Mouse (Mus musculus) heart, adult 11 months (tissue): Measurements from ENCODE around the gene Edc3.

Experiments
- DNase-seq: peaks from one replicate; pipeline ENCODE4 v3.0.0; 2022

Edc3 gene

DNA sequence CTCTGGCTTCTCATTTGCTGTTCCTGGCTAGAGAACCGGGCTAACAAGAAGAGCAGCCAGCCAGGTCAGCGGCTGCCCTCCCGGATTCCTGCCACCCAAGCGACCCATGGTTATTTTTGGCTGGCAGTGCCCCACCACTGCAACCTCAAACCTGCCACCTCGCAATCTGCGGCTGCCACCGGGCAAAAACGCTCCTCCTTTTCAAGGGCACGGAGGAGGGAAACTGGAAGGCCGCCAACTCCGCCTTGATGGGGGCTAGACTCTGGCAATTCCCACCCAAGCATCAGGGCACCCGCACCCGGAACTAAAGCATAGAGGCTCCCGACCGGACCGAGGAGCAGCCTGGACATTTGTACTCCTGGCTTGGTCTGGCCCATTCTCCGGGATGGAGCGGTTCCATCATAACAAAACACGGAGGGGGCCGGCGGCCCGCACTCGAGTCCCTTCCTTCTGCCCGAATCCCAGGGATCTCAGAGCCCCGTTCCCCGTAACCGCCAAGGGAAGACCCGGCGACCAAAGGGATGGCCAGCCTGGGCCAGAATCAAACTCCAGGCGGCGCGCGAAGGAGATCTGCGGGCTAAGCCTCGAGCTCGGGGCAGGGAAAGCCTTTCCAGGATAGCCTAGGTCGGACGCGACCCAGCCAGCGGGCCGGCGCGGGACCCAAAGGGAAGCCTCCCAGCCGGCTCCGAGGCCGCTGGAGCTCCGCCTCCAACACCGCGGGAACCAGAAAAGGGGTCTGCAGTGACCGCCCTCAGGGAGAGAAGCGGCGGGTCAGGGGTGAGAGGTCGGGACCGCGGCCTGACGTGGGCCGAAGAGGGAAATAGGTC lies 56.0 kb downstream of the Edc3 start:
- DNase-seq = peak; percentile 98

DNA sequence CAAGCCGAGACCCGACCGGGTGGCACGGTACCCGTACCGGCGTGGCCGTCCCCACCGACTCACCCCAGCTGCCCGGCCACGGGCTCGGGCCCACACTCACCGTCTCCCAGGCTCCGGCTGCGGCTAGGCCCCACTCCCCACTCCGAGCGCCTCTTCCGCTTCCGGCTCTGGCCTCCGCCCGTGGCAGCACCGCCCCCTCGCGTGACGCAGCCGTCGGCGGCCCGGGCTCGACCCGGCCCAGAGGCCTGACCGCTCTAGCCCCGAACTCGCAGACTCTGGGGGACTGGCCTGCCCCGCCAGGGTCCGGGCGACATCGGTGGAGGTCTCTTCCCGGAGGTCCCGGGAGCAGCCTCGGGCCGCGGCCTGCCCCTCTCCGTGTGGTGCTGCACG lies 56.6 kb downstream of the Edc3 start:
- peak; percentile 100 for DNase-seq

DNA sequence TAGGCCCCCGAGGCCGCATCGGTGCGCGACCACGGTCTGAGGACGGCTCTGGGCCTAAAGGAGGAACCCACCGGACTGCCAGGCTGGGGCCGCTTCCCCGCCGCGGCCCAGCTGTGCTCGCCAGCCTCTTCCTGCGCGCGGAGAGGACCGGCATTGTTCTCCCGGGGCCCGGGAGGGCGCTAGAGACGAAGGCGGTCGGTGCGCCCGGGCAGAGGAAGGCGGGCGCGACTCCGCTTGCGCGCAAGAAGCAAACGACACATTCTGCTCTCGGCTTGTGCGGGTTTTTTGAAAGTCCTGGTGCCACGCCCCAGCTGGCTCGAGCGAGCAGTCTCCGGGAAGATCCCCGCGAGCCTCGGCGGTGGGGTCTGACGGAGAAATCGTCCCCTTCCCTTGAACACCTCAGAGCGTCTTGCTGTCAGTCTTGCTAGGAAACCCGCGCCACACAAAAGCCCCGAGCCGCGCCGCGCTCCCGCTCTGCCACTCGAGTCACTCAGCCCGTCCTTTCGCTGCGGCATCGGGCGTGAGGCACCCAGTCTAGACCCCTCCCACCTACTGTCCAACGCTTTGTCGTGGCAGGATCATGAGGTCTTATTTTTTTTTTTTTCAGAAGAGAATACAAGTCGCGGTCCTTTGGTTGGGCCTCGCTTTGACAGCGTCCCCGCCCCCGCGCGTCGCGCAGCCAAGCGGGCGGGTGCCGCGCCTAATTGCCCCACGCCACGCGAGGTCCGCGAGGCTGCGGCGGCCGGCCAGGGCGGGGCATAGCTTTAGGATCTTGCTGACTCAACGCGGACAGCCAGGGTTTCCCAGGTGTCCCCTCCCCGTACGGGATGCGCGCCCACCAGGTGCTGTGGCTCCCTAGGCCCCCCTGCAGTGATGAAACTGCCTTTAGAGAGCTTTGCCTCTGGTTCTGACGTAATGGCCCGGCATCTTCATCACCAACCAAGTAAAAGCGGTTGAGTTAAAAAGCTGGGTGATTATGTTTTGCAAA lies 57.3 kb downstream of the Edc3 start, which contains the start of gene Clk3:
Gene Clk3, minus strand, starts transcription at position 497 of the 988 bp plus-strand sequence.
- DNase-seq = peak; percentile 98

DNA sequence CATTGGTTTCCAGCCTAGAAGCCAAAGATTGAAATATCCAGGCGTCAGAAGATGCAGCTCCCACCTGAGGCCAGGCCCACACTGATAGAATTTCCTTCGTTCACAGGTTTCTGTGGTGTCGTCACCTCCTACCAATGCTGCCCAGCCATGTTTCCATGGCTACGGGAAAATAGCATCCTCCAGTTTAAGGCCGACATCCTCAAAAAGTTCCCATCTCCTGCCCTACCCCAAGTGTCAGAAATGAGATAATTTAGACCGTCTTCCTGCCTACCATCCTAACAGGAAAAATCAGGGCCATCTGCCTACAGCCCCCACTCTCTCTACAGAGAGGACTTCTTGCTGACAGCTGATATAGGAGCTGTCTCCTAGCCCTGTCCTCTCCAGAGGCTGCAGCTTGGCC lies 58.1 kb downstream of the Edc3 start:
- DNase-seq = no peak

DNA sequence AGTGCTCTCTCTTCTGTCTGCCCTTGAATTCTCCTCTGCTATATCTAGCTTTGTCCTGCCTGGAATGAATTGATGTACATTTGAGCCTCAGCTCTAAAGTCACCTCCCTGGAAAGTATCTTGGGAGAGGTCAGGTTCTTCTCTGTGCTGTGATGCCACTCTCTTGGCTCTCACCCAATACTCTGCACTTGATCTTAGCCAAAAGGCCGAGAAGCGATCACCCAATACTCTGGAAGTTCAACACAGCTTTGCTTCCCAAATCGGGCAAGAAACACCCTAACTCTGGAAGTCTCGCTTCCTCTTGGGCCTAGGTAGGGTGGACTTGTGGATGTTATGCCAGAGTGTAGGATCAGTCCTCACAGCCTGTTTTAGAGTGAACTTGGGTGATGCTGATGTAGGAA lies 58.9 kb downstream of the Edc3 start:
- no peak for DNase-seq

DNA sequence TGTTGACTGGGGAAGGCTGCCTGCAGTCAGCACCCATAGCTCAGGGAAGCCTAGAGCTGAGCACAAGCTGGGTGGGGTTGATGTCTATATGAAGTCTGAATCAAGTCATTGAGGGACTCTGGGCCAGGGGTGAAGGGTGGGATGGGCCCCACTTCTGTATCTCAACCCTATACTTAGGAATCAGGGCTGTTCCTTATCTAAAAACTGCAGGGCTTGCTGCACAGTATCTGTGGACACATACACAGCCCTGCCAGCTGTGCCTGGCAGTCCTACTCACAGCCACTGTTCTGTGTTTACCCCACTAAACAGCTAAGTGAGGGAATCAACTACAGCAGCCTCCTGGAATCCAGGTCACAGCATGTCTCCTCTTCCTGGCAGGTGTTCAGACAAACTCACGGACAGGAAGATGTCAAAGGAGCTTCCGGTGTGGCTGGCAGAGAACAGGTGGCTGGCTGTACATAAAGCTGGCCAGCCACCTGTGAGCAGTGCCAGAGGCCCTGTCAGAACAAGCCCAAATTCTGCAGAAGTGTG lies 61.3 kb downstream of the Edc3 start:
- no peak for DNase-seq

DNA sequence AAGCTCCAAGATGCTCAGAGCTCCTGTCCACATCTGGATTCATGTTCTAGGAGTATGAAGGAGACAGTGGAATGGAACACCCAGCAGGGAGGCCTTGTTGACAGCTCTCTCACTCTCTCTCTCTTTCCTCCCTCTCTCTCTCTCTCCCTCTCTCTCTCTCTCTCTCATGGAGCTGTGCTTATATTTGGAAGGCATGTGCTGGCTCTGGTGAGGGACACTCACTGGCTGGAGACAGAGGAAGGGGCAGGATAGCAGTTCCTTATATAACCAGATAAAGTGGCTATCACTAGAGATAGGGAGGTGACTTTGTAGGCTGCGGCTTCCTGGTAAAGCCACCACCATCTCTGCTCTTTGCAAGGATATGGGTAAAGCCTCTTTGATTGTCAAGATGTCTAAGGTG lies 61.9 kb downstream of the Edc3 start:
- DNase-seq = no peak

DNA sequence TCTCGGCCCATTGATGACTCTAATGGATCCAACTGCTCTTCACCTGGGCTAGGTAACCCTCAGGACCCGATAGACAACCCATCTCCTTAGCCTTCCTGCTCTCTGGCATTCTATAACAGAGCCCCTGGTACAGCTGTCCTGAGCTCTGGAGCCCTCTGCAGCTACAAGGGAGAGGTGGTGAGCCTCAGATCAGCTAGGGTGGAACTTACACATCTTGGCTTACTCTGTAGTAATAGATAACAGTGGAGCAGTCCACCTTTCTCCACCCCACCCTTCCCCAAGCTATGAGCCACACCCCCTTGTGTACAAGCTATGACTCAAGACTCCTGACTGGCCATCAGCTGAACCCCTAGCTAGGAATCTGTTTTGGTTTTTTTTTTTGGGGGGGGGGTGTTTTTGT lies 62.5 kb downstream of the Edc3 start:
- DNase-seq = no peak

DNA sequence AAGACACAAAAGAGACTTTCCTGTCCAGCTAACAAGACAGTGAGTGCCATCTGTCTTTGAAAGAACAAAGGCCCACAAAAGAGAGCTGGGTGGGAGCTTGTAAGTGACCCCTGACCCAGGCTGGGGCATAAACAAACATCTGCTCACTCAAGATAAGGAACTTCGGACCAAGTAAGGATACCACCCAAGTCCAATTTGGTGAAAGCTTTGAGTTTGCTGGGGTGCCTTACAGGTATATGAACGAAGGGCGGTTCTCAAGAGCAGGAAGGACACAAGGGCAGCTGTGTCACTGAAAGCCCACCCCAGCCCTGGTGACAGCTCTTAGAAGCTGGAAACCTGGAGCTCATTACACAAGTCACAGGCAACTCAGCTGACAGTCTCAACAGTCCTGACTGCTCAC lies 65.4 kb downstream of the Edc3 start:
- DNase-seq = no peak

DNA sequence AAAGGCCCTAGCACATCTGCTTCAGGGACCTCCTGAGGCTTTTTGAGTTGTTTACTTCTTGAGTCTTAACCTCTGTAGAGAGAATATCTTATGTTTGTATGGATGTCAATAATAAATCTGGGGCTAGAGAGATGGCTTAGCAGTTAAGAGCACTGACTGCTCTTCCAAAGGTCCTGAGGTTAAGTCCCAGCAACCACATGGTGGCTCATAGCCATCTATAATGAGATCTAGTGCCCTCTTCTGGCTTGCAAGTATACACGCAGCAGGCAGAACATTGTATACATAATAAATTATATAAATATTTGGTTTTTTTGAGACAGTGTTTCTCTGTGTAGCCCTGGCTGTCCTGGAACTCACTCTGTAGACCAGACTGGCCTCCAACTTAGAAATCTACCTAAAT lies 65.8 kb downstream of the Edc3 start:
- DNase-seq = no peak

DNA sequence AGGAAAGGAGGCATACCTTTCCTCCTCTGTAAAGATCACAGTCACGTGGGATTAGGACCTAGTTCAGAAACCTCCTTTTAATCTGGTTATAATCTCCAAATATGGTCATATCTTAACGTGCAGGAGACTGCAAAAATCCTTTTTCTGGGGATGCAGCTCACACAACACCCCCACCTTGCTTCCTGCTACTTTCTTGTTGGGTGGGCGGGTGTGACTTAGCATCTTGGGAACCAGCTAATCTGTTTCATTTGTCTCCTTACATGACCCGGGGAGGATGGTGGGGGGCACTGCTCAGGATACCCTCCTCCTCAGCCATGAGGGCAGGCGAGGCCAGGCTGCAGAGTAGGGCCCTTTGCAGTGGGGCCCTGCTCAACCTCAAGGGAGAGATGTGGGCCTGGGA lies 66.7 kb downstream of the Edc3 start:
- peak; percentile 85 for DNase-seq

DNA sequence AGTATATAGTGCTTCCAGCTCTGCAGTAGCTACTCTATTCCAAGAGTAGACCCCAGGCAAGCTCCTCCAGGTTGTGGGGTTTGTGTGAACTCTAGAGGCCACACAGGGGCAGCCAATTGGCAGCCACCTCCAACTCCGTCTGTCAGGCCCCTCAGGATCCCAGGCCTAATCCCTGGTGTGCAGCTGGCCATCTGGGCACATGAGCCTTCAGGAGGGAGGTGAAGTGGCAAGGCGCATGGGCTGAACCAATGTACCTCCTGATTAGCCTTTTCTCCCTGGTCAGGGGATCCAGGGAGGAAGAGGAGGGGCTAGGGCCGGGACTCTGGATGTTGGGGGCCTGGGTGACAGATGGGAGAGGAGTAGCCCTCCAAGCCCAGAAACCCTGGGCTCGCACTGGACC lies 67.4 kb downstream of the Edc3 start:
- DNase-seq = peak; percentile 81

DNA sequence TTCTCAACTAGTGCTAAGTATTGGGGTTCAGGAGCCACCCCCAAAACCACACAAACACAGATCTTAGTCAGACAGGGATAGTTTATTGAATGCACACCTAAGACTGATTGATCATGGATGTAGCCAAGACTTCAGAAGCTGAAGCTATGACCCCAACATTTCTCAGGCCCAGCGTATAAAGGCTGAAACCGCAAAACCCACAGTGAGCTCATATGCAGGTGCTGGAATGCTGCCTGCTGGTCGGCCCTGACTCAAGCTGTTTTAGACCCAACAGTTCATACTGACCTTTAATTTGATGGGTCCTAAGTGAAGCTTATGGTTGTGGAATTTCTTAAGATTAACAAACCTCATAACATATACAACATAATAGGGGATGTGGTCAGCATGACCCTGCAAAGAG lies 74.3 kb downstream of the Edc3 start:
- DNase-seq = no peak

DNA sequence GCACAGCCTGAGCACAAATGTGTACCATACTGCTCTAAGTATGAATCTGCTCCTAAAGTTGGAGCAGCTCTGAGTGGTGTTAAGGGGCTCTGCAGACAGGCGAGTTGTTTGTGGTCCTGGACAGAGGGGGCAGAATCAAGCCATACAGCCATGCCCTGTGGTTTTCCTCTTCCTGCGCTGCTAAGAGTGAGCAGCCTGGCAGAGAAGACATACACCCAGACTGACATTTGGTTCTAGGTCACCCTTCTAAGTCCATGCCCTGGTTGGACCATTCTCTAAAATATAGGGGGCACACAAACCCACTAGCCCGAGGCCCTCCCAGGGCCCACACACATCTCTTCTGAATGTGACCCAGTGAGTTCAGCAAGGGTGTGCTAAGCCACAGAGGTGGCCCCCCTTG lies 81.4 kb downstream of the Edc3 start:
- no peak for DNase-seq

DNA sequence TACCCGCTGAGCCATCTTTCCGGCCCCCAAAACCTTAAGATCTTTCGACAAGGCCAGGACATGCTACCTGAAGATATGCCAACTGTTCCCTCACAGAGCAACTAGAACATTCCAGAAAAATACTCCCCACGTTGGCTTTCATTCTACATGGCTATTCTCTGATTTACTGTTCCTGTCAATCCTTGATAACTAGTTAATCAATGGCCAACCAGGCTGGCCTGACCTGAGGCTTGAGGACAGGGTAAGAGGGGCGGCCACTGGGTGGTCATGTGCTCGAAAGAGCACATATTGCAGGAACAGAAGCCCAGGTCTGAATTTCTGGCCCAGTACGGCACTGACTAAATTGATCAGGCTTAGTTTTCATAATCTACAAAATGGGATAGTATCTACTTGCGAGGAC lies 89.1 kb downstream of the Edc3 start:
- no peak for DNase-seq

DNA sequence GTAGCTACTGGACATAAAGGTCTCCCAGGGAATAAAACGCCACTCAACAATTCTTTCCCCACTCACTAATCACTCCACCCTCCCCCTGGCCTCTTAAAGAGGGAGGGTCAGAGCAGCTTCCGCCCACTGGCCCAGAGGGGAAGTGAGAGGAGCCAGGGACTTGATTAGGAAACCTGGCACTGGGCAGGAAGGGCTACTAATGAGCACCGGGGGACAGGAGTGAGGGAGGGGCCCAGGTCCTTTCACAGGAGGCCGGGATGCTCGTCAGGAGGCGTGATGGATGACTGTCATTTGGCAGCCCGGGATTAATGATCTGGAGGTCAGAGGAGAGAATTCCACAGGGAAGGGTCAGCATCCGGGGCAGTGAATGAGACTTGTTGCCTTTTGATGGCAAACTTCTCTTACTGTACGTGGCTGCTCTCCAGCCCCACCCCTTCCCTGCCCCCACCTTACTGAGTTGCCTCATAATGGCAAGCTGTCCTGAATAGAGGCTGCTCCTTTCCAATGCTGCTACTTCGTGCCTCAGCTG lies 90.4 kb downstream of the Edc3 start:
- DNase-seq = peak; percentile 98

DNA sequence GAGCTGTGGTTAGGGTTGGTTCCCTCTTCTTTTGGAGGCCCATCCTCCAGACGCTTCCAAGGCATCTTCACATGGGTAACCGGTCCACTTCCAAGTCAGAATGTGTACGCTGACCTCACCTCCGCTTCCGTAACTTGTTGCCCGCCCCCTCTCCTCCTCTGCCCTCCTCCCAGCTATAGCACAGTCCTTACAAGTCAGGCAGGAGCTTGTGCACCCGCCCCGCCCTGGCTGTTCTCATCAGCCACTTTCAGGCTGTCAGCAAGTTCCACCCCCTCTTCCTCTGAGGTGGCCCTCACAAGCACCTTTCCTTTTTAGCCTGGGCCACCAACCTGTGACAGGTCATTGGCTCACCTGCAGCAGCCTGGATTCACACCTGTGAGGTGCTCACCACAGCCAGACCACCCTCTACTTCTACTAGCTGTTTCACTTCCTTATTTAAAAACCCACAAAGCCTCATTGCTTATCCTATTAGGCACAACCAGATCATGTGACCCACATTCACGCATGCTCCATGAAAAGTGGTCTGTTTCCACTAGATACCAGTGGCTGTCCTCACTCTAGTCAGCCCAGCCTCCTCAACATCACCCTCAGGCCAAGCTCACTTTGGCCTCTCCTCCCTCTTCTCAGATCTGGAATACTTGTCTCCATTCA lies 92.1 kb downstream of the Edc3 start:
- DNase-seq = no peak
